Mouse (Mus musculus) cerebral cortex, adult 2 months (tissue): ENCODE measurements around the gene Tgfbr2.

Source experiments
- WGBS: fragments of 180-500 bp; shearing (Covaris S2); methylation state at CpG from one replicate; pipeline ENCODE4 v1.1.7; 2018; 5-methylcytosine and 5-hydroxymethylcytosine counted together

Tgfbr2 gene

DNA sequence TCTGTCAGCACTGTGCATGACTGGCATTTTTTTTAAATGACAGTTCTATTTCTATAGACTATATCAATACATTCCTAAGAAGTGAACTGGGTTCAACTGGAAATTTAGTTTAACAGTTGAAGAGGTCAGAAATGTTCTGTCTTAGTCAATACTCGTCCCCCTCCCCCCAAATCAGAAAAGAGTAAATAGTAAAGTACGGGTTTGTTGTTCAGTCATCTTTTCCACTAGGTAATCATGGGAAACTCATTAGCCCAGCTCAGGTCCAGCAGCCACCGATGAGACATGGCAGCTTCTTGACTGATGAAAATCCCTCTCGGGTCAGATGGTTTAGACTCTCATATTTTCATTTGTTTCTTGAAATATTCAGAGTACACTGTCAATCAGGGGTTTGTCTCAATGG lies 99.0 kb downstream of the Tgfbr2 start:
- WGBS, result 78% methylated on average over 4 of the region's 4 CpGs

- 92% methylated on average over 1 of the region's 1 CpGs for WGBS
Measured at GRCm38 (mm10) chr9:116071561-116071960, 103.6 kb downstream of the Tgfbr2 start.

GRCm38 (mm10) chr9:116064774-116065173 lies 110.4 kb downstream of the Tgfbr2 start:
- 96% methylated on average over 17 of the region's 17 CpGs for WGBS

GRCm38 (mm10) chr9:116060691-116061090 lies 114.5 kb downstream of the Tgfbr2 start:
- 13% methylated on average over 4 of the region's 4 CpGs for WGBS

- WGBS, result 31% methylated on average over 4 of the region's 4 CpGs
Measured at GRCm38 (mm10) chr9:116059156-116059555, 116.0 kb downstream of the Tgfbr2 start.

DNA sequence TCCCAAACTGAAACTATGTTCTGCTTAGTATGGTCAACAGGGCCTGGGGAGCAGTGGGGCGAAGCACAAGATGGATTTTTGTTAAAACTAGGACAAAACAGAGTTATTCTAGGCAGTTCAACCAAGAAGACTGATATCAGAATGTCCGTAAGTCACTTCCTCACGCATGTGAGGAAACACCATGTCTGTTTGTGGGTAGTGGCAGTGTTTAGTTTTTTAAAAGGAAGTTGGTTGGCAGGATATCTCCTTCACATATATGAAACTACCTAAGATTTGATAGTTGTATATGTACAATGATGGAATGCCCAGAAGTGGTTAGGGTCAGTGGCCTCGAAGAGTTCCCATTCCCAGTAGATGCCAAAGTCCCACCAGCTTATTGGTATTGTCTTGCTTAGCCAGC lies 116.7 kb downstream of the Tgfbr2 start:
- 93% methylated on average over 4 of the region's 4 CpGs for WGBS

- 76% methylated on average over 8 of the region's 8 CpGs for WGBS
Measured at GRCm38 (mm10) chr9:116053976-116054375, 121.2 kb downstream of the Tgfbr2 start.

GRCm38 (mm10) chr9:116049985-116050384 lies 125.2 kb downstream of the Tgfbr2 start:
- WGBS, result 79% methylated on average over 1 of the region's 1 CpGs

DNA sequence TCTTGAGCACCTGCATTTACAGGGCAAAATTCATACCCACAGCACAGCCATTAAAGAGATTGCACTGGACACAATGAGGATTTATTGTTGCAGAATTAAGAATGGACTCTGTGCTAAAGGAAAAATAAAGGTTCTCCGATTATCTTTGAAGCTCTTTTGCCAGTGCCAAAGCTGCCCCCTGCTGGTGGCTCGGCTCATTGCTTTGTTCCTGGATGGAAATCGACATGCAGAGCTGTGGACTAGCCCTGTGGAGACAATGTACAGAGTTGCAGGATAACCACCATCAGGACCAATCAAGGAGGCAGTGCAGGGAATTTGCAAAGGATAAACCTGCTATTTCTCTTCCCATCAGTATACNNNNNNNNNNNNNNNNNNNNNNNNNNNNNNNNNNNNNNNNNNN lies 133.4 kb downstream of the Tgfbr2 start:
- 2% methylated on average over 3 of the region's 3 CpGs for WGBS

GRCm38 (mm10) chr9:116041369-116041768 lies 133.8 kb downstream of the Tgfbr2 start:
- WGBS, result 73% methylated on average over 4 of the region's 4 CpGs

GRCm38 (mm10) chr9:116040852-116041251 lies 134.3 kb downstream of the Tgfbr2 start:
- WGBS, result 91% methylated on average over 14 of the region's 14 CpGs

- 82% methylated on average over 4 of the region's 4 CpGs for WGBS
Measured at GRCm38 (mm10) chr9:116039981-116040380, 135.2 kb downstream of the Tgfbr2 start.

- WGBS, result 56% methylated on average over 6 of the region's 6 CpGs
Measured at GRCm38 (mm10) chr9:116038275-116038674, 136.9 kb downstream of the Tgfbr2 start.
